ENCODE assay signal across 19 mouse cellular contexts in genomic region chr5:3373170-3373569, GRCm38 (mm10).
"Had no signal": no experiment of that assay in that cellular context is flagged by ENCODE, and none has a peak within 500 bp of the region (broad histone marks: within the 10 kb centered on the region; RNA-seq: fewer than 3 reads in every experiment).

No protein-coding gene starts in this region.

- H3K36me3 ChIP-seq: liver, embryonic 12.5 days; liver, embryonic 15.5 days; lung, embryonic 15.5 days; neural tube, embryonic 13.5 days had no signal

- ATAC-seq: liver, embryonic 12.5 days had no signal

- H3K9ac ChIP-seq: limb, embryonic 13.5 days; liver, embryonic 12.5 days; liver, embryonic 15.5 days; lung, embryonic 15.5 days; neural tube, embryonic 13.5 days had no signal

- H3K27me3 ChIP-seq: limb, embryonic 13.5 days; liver, embryonic 12.5 days; liver, embryonic 15.5 days; lung, embryonic 15.5 days; neural tube, embryonic 13.5 days had no signal

- H3K4me2 ChIP-seq: limb, embryonic 13.5 days; liver, embryonic 12.5 days; liver, embryonic 15.5 days; lung, embryonic 15.5 days; midbrain, embryonic 11.5 days; neural tube, embryonic 13.5 days had no signal

- H3K4me1 ChIP-seq: neural tube, embryonic 13.5 days had no signal

- H3K27ac ChIP-seq: limb, embryonic 10.5 days; limb, embryonic 13.5 days; liver, embryonic 12.5 days; liver, embryonic 15.5 days; lung, embryonic 15.5 days; neural tube, embryonic 13.5 days; stomach, postnatal 0 days had no signal

- H3K4me3 ChIP-seq: limb, embryonic 10.5 days; limb, embryonic 13.5 days; liver, embryonic 12.5 days; liver, embryonic 15.5 days; lung, embryonic 15.5 days; myocyte; neural tube, embryonic 13.5 days had no signal

- DNase-seq: kidney, postnatal 4 days; liver; lung, adult 18-20 months; lung, postnatal 14 days; lung, postnatal 4 days; midbrain, embryonic 14.5 days; right cerebral cortex, postnatal 4 days; thymus, adult 2 months; thymus, postnatal 14 days; thymus, postnatal 4 days had no signal

- H3K9me3 ChIP-seq: limb, embryonic 10.5 days; limb, embryonic 13.5 days; liver, embryonic 12.5 days; liver, embryonic 15.5 days; lung, embryonic 15.5 days; neural tube, embryonic 13.5 days had no signal
